Mouse (Mus musculus): ENCODE results near the gene Fam227b.

Gene Fam227b

DNA sequence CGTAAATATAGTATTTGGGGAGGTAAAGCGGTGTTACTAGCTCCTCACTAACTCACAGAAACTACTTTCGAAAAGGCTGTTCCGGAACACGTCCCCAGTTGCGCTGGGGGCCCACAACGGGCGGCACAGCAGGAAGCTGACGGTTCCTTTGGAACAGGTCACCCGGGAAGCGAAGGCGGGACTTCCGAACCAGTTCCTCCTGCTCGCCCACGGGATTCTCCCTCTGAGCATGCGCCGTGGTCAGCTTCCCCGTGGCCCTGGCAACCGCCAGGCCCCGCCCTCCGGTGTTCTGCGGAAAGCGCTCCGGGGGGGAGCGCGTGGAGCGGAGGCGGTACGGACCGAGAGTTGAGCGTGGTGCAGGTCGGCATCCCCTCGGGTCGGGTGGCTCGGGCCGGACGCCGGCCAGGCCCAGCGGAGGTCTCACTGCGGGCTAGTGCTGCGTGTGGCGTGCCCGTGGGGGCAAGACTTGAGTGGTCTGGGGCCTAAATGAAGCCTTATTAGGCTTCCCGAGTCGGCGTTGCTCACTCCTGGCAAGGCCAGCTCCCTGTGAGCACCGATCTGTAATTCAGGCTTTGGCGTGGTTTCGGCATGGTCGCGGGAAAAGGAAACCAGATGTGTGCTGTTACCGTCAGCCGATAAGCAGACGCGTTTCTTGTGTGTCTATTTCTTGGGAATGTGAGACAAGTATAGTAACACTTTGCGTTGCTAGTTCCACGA, at the start of gene Fam227b, which contains the start of gene Dtwd1:
Gene Fam227b (minus strand): TSS at position 150 of the 717 bp plus-strand sequence.
Gene Dtwd1 (plus strand): TSS at position 287 of the 717 bp plus-strand sequence.
- CTCF ChIA-PET = no interaction called here

DNA sequence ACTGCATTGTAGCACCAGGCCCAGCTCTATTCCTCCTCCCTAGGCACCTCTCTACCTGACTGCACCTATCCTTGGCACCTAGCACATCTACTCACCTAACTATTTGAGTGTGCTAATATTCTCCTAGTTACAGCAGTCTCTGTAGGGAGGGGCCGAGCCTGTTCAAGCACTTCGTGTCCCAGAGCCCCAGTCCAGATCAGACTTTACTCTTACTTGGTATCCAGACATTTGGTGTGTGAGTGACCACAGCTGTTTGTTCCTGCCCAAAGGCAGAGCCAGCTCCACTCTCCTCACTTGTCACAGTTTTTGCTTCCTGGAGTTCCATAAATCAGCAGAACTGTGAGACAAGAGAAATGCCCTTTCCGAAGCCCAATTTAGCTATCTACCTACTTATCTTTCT, 47.2 kb upstream of the Fam227b start:
- CTCF ChIA-PET = no interaction called here

DNA sequence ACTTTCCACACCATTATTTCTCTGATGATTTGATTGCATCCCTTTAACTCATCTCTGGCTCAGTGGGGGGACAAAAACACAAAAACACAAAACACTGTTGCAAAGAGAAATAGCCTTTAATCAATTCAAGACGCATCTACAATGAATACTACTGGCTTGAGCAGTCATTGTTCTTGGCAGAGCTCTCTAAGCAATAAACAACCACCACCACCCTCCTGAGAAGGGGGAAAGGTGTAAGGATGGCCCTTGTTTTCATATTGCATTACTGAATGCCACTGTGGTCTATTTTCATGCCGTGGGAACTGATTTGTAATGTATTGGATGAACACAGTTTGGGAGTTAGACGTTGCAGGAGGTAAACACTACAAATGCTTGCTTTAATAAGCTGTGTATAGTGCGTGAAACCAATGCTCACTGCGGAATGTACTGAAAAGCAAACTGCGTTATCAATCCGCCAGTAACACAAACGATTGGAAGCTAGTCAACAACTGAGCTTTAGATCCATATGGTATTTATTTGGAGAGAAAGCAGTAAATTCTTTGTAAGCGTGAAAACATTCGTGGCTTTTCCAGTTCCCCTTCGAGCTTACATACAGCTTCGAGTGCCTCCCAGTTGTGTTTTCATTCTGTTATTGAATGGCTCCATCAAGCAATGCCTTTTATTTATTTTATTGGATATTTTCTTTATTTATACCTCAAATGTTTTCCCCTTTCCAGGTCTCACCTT, 44.0 kb upstream of the Fam227b start:
- CTCF ChIA-PET = no interaction called here

DNA sequence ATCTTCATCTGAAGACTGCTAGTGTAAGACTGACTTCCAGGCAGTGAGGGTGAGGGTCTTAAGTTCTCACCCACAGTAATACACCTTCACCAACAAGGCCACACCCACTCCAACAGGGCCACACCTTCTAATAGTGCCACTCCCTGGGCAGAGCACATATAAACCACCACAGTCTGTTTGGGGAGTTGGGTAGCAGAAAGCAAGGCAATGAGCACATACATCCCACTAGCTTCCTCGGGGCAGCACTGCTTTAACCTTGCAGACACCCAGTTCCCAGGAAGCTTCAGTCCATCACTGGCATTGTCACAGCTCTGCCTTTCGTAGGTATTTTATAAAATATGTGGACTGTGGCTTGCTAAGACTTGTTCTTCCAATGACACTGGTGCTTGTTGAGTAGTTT, 40.3 kb upstream of the Fam227b start:
- CTCF ChIA-PET = no interaction called here

DNA sequence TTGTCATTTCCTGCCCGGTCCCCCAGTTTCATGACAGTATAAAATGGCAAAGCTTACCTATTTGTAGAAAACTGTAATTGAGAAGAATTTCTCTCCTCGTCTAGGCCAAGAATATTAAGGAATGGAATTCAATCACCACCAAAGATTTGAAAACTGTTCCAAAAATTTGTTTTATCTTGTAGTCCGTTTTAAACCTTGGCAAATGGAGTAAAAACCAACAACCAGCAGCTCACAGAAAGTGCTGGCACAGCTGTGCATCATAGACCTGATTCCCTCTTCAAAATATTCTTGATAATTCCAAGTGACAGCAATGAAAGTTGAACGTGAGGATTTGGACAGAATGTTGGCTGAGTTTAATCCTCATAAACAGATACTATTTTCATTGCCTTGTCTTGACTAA, 39.5 kb upstream of the Fam227b start:
- CTCF ChIA-PET = no interaction called here

DNA sequence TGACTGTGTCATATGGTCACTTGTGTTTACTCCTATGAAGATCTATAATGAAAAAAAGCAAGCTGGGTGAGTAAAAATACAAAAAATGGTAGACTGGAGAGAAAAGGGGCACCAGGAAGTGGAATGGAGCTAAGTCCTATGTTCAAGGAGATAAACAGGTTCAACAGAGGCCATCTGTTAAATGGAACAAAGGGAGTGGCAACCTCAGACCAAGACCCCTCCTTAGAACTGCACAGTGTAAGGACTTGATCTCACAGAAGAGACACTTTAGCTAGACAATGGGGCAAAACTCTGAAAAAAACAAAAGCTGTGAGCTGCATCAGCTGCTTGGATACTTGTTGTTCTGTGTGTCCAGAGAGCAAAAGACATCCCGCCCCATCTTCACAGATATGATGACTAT, 19.6 kb upstream of the Fam227b start:
- CTCF ChIA-PET = no interaction called here

DNA sequence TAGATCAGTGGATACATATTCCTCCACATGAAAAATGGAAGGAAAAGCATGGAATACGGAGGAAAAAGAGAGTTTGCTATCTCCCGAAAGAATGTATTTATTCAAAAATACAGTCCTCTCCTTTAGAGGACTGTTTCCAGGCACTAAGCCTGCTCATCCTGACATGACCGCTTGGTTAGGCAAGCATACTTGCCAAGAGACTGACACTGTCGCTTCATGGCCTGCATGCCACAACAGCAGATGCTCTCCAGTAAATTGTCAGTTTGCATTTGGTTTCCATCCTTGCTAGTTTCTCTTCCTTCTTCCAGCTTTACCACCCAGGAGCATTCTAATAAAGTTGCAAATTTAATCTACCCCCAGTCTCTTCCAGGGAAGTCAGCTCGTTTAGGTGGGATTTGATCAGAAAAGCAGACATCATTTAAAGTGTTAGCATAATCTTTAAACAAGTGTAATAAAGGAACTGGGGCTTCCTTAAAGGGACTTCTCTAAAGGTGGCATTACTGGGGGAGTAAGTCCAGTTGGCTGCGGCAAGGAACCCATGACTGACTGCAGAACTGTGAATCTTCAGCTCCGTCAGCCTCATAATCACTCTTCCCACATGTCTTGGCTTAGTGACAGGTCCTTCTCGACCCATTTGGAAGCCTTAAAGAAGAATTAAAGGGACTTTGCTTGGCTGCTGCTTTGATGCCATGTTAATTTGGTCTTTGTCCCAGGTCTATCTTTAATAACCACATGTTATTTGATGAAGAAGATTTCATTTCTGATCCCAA, 15.2 kb upstream of the Fam227b start:
- CTCF ChIA-PET = no interaction called here

DNA sequence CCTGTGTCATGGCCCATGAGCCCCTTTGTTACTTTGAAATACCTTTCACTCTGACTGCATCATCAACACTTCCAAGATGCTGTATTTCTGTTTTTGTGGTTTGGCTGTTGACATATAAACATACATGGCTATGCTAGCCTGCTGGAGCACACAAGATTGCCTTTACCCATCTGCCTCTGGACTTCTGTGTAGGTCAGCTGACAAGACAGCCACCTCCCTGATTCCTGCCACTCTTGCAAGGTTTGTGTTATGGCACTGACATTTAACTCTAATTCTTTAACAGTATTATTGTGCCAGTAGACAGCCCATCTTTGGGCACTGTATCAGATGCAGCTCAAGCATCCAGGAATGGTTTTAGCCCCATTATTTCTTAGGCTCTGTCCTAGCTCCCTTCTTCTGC, 14.5 kb upstream of the Fam227b start:
- CTCF ChIA-PET = no interaction called here

DNA sequence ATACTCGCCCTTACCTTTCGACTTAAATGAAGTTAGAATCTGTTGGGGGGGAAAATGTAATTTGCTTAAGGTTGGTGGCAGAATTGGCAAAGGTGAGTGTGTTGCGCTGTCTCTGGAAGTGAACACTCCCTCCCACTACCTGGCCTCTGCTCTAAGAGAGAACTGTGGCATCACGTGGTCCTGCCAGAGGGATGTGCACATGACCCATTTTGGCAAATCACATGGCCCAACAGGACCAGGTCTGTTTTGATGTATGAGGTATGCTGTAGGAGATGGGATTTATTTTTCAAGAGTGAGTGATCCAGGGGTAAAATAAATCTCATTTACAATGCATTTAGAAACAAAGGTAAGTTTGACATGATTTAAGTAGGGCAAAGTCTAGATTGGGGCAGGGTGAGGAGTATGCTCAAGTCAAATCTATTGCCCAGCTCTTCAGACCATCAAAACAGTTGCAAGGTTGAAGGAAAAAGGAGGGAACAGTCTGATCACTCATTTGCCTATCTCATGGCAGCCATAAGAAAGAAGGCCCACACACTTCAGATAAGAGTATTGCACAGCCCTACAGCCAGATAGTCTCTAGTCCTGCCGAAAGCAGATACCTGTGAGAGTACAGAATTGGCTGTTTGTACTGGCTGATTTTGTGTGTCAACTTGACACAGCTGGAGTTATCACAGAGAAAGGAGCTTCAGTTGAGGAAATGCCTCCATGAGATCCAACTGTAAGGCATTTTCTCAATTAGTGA, 13.6 kb upstream of the Fam227b start:
- CTCF ChIA-PET = no interaction called here

DNA sequence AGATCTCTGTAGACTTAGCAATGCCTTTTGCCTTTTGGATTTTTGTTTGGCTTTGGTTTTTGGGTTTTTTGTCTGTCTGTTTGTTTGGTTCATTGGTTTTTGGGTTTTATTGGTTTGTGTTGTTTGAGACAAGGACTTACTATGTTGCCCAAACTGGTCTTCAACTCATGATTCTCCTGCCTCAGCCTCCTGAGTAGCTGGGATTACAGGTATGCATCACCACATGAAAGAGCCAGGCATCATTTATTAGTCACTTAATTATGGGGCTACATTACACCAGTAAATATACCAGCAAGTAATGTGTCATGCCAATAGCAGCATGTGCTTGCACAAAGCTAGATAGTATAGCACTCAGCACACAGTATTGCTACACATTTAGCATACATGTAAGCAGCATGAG, 4.1 kb downstream of the Fam227b start:
- CTCF ChIA-PET = no interaction called here

DNA sequence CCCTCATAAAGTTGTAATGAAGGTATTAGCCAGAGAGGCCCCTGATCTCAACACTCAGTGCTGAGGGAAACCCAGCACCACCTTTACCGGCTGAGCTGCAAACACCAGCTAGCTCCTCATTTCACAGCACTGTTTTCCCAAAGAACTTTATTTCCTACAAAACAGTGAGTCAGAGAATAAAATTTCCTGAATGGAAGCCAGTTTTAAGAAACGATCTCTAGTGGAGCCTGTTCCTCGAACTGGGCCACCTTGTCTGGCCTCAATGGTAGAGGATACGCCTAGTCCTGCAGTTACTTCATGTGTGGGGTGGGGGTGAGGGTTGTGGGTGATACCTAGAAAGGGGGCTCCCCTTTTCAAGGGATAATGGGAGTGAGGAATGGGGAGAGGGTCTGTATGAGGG, 57.2 kb downstream of the Fam227b start:
- CTCF ChIA-PET = no interaction called here

DNA sequence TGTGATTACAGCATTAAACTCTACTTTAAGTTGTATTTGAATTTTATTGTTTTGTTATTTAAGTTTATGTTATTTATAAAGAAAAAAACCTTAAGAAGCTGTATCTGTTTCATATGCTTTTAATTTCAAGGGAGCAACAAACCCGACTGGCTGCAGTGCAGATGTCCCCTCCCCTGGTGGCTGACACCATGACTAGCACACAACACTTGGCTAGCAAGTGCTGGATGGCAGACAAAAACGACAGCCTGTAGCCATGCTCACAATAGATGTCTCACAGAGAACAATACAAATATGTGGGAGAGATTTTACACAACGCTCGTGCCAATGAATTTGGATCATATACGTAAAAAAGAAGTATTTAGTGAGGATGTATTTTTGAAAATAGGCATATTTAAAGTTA, 61.4 kb downstream of the Fam227b start:
- CTCF ChIA-PET = no interaction called here

DNA sequence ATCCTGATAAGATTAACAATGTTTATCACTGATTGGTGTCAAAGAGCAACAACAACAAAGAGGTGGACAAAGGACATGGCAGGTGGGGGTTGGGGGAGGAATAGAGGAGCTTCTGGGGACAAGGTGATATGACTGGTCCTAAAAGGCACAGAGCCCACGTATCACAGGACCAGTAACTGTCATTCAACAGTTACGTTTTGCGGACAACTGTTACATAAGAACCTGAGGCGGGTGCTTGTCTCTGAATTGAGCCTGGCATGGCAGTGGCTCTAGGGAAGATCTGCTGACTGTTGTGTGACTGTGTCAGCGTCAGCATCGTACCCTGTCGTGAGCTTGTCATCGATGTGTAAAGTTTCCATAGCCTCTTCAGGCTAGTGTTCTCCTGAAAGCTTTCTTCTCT, 65.6 kb downstream of the Fam227b start:
- CTCF ChIA-PET = no interaction called here

DNA sequence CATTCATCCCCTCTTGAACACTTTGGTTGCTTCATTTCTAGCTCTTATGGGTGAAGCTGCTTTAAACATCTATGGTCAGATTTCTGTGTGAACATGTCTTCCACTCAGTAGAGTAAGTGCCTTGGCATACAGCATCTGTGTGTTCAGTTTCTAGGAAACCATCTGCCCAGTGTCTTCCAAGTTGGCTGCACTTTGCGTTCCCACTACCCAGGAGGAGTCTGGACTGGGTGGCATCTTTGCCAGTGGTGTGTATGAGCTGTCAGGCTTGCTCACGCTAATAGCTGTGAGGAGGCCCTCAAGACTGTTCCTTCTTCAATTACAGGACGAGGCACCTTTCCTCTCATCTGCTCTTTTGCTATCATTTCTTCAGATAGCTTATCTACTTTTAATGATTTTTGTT, 67.5 kb downstream of the Fam227b start:
- CTCF ChIA-PET = no interaction called here

DNA sequence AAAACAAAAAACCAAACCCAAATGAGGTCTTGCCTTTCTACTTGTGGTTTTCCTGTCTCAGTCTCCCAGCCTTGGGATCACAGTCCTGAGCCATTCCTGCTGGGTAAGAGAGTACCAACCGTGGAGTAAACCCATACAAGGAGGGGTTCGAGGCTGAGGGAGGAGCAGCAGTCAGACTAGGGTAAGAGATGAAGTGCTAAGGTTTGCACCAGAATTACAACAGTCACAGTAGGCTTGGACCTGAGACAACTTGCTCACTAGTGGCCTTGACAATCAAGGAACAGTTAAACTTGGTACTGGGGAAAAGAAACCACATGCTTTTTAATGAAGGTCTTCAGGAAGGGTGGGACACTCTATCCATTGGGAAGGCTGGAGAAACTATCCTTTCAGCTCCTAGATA, 72.7 kb downstream of the Fam227b start:
- CTCF ChIA-PET = no interaction called here

DNA sequence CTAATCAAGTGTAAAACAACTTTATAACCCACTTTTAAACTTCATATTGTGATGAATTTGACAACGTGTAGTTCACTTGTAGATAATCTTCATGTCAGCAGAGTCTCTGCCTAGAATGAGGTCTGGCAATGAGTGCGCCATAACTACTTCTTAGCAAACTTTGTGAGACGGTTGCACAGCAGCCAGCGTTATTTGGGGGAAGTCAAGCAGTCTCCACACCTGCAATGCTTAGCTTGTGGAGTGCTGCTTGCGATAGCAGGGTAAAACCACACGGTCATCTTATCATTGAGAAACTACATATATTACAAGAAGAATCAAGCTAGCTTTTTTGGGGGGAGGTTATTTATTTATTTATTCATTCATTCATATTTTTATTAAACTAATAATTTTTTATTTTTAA, 75.3 kb downstream of the Fam227b start:
- CTCF ChIA-PET = no interaction called here

DNA sequence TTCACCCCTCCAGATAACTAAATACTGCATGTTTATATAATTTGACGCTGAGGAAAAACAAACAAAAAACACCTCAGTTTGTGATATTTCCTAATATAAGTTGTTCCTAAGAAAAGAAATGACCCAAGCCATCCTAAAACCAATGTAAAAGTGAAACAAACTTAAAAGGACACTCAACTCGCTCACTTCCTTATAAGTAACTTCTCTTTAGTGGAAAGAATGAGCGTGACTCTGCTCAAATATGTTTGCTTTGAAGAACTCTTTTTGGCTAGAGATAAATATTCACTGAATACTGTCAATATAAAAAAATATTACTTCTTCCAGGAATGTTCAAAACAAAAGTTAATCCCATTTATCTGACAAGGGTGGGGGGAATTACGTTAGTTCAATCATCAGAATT, 78.1 kb downstream of the Fam227b start:
- CTCF ChIA-PET = no interaction called here

DNA sequence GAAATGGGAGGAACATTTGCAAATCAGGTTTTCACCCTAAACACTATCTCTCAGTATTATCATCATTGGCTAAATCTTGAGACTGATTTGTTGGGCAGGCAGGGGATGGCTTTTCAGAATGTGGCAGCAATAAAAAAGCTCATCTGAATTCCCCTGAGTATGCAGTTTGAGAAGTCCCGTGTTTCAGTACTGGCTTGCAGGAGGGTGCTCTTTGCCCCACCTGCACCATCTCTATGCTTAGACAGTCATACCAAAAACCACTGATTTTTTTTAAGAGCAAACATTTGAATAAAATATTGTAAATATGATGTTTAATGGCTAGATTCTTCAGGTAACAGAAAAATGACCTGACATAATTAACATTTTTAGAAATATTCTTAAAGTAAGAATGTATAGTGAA, 82.1 kb downstream of the Fam227b start:
- CTCF ChIA-PET = no interaction called here

DNA sequence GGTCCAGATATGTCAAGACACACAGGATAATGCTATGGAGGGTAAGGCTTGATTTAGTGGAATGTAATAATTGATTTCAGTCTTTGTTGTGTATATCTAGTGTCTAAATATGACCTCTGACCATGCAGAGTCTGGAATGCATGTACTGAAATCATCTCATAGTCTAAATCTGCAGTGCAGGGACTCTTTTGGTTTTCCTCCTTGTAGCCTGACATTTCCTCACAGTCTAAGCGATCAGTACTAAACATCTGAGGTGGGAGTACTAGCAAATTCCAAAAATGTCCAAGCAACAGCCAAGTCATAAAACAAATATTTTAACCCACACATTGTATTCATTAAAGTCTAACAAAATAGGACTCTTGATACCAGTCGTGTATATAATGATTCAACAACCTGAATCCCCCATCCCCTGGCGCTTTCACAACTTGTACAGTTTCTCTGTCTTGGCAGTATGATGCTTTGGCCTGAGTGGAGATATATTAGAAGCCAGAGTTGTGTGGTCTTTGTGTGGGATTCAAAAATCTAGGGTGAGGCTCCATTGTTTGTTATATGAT, 86.4 kb downstream of the Fam227b start:
- CTCF ChIA-PET = no interaction called here

DNA sequence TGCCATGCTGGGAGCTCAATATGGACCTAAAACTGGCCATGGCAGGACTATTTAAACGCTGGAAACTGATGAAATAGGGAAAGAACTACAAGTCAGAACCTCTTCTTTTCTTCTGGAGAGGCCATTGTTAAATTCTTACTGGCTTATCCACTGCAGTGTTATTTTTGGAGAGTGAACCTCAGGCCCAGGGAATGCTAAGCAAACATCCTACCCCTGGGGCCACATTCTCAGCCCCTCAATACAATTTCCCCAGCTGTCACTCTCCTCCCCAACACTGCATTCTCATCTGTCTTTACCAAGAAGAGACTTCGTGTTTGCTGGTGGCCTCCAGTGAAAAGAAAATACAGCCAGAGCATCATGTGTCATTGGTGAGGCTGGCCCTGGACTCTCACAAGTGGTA, 87.0 kb downstream of the Fam227b start:
- CTCF ChIA-PET = no interaction called here

DNA sequence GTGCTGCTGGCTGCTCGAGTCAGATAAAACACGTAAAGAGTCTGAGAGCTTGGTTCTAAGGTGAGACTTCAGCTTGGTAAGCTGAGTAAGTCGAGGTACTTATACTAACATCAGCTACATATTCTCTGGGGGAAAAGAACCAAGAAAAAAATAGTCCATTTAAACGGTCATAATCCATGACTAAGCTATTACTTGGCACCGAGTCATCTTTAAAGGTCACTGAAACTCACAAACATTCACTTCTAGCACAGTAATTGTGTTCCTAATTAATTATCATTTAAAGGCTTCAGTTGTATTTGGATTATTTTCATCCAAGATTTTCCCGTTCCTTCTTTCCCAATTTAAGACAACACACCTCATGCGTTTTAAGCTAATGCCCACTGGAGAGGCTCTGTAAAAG, 88.9 kb downstream of the Fam227b start:
- CTCF ChIA-PET = no interaction called here

All from spleen, embryonic (tissue).